Mouse (Mus musculus) erythroblast, adult 5-6 weeks (primary cell): Measurements from ENCODE around the gene Rae1. TPM values are rescaled to one million over a fixed set of nuclear protein-coding genes. Genes with fewer than 3 reads are reported as not detected.

Source experiments
- total RNA-seq, 2 experiments: library from RNA; stranded (forward) in 1 of 2; stranded (reverse) in 1 of 2; fragments of 150-400 nt in 1 of 2; fragments of 200-764, 138-1000 nt in 1 of 2; gene quantifications; 2 replicates each; pipeline versions ENCODE4 v1.2.3 to v1.2.4; 2015 to 2017; ENCODE audit warnings: low replicate concordance in 2 of 2

Gene Rae1
- total RNA-seq, 2 experiments from 2014 or later = 52.5 to 59.4 TPM

Other genes starting within 250 kb of the Rae1 start
- not detected in 2 replicates for gene Bmp7, start 59.8 kb upstream of the Rae1 start, total RNA-seq (2015; ENCODE audit: low replicate concordance)
- 0.26 TPM in 1 of 2 replicates, not detected in the other for gene Bmp7, start 59.8 kb upstream of the Rae1 start, total RNA-seq (2017; ENCODE audit: low replicate concordance)
- gene Spo11, start 22.4 kb upstream of the Rae1 start, total RNA-seq (2015; ENCODE audit: low replicate concordance) = not detected in 2 replicates
- not detected in 2 replicates for gene Spo11, start 22.4 kb upstream of the Rae1 start, total RNA-seq (2017; ENCODE audit: low replicate concordance)
- gene Rbm38, start 20.4 kb downstream of the Rae1 start, total RNA-seq (2015; ENCODE audit: low replicate concordance) = 1,075 and 1,106 TPM in 2 replicates
- gene Rbm38, start 20.4 kb downstream of the Rae1 start, total RNA-seq (2017; ENCODE audit: low replicate concordance) = 502 and 855 TPM in 2 replicates
- gene Ctcfl, start 119.4 kb downstream of the Rae1 start, total RNA-seq (2015; ENCODE audit: low replicate concordance) = not detected in 2 replicates
- not detected in 2 replicates for gene Ctcfl, start 119.4 kb downstream of the Rae1 start, total RNA-seq (2017; ENCODE audit: low replicate concordance)
- not detected in 2 replicates for gene Pck1, start 152.9 kb downstream of the Rae1 start, total RNA-seq (2015; ENCODE audit: low replicate concordance)
- gene Pck1, start 152.9 kb downstream of the Rae1 start, total RNA-seq (2017; ENCODE audit: low replicate concordance) = not detected in 2 replicates
- gene Zbp1, start 218.8 kb downstream of the Rae1 start, total RNA-seq (2015; ENCODE audit: low replicate concordance) = 4.4 and 11.1 TPM in 2 replicates
- gene Zbp1, start 218.8 kb downstream of the Rae1 start, total RNA-seq (2017; ENCODE audit: low replicate concordance) = 3.0 and 6.4 TPM in 2 replicates